Mouse (Mus musculus) layer of hippocampus, postnatal 36 days (tissue): ENCODE data around the gene Igdcc4. TPM values are rescaled to one million over a fixed set of nuclear protein-coding genes. Genes with fewer than 3 reads are reported as not detected.

Experiments
- DNase-seq, 2 experiments: peaks; one replicate each; pipeline ENCODE4 v3.0.0; 2022
- total RNA-seq, 2 experiments: library from RNA; stranded (reverse); gene quantifications; 2 replicates each; pipeline ENCODE4 v1.2.3; 2021

Gene Igdcc4
- total RNA-seq, 2 experiments from 2014 or later = 33.2 to 36.4 TPM

DNA sequence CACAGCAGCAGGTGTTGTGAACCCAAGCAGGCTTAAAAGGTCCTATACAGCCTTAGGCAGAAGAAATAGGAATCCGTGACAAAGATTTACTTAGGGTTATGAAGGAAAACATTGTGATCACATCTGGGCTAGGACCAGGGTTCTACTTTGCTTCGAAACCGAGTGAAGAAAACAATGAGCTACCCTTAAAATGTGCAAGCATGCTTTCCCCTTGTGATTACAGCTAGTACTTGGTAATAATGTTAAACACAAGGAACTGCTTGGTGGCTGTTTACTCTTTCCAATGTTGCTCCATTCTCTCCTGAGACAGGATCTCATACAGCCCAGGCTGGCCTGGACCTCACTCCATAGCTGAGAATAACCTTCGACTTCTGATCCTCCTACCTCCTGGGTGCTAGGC is 59.9 kb downstream of the Igdcc4 start:
- DNase-seq = no peak

- DNase-seq = no peak
Measured at GRCm38 (mm10) chr9:65161881-65162280, 60.6 kb downstream of the Igdcc4 start.

GRCm38 (mm10) chr9:65162711-65163639 is 61.7 kb downstream of the Igdcc4 start:
- no peak for DNase-seq

DNA sequence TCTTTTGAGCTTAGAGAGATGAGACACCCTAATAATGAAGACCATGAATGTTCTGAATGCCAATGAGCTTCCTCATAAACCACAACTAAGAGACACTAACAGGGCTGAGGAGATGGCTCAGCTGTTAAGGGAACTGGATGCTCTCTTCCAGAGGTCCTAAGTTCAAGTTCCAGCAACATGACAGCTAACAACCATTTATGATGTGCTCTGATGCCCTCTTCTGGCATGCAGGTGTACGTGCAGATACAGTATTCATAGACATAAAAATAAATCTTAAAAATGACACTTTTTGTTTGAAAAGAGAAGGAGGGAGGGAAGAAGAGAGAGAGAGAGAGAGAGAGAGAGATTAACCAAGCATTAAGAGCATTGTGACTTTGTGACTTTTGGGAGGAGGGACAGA is 63.6 kb downstream of the Igdcc4 start:
- DNase-seq = no peak

- no peak for DNase-seq
Measured at GRCm38 (mm10) chr9:65166386-65166785, 65.1 kb downstream of the Igdcc4 start.

- no peak for DNase-seq
Measured at GRCm38 (mm10) chr9:65168534-65168933, 67.2 kb downstream of the Igdcc4 start.

DNA sequence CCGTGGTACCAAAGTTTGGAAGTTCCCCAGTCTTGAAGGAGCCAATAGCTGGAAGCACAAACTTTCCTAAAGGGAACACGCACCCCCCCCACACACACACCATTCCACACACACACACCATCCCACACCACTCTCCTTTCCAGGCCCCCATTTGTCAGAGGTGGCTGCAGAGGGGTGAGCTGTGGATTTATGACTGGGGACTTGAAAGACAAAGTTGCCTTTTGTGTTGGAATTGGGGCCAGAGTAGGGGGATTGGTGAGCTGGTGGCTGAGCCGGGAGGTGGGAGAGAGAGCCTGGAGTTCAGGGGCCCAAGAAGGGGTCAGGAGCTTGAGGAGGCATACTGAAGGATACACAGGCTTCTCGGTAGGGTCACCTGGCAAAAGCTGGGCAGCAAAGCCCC is 67.7 kb downstream of the Igdcc4 start:
- no peak for DNase-seq

DNA sequence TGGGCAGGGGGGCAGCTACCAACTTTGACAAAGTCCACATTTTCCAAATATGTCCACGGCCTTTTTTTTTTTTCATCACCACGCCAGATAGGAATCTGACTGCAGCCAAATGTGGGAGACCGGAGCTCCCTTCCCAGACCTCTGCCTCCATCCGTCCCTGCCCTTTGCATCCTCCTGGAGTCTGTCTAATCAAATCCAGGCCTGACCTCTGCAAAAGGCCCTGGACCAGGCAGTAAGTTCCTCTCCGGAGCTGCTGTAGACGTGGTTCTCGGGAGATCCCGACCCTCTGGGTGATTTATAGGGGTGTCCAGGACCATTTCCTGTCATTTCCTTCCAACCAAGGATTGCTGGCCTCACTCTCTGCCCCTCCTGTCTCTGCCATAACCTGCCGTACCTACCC is 71.4 kb downstream of the Igdcc4 start:
- no peak for DNase-seq

DNA sequence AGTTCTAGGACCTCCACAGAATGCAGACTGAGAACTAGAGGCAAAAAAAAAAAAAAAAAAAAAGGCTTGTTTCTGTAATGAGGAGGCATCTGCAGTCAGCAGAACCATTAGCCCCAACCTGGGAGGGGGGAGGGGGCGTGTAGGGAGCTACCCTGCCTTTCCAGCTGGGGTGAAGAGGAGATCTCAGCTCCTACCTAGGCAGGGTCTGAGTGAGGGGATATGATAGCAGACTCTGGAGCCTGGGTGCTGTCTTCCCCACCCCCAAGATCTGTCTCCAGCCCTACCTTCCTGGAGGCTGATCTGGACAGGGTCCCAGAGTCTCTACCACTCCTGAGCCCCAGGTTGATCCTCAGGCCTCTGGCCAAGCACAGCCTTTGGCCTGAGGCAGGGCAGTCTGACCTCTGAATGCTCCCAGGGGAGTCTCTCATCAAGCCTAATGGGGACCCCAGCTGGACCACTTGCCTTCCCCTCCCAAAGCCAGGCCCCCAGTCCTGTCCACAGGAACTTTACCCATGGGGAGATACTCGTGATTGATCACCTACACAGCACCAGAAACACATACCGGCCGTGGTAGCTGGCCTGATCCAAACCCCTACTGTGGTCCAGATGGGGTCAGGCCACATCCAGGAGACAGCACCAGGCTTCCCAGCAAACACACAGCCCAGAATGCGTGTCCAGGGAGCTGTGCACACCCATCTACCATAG is 74.1 kb downstream of the Igdcc4 start:
- DNase-seq = no peak

- no peak for DNase-seq
Measured at GRCm38 (mm10) chr9:65175939-65176871, 74.9 kb downstream of the Igdcc4 start.

GRCm38 (mm10) chr9:65177497-65177896 is 76.2 kb downstream of the Igdcc4 start:
- no peak for DNase-seq

- DNase-seq = no peak
Measured at GRCm38 (mm10) chr9:65177912-65178311, 76.6 kb downstream of the Igdcc4 start.

DNA sequence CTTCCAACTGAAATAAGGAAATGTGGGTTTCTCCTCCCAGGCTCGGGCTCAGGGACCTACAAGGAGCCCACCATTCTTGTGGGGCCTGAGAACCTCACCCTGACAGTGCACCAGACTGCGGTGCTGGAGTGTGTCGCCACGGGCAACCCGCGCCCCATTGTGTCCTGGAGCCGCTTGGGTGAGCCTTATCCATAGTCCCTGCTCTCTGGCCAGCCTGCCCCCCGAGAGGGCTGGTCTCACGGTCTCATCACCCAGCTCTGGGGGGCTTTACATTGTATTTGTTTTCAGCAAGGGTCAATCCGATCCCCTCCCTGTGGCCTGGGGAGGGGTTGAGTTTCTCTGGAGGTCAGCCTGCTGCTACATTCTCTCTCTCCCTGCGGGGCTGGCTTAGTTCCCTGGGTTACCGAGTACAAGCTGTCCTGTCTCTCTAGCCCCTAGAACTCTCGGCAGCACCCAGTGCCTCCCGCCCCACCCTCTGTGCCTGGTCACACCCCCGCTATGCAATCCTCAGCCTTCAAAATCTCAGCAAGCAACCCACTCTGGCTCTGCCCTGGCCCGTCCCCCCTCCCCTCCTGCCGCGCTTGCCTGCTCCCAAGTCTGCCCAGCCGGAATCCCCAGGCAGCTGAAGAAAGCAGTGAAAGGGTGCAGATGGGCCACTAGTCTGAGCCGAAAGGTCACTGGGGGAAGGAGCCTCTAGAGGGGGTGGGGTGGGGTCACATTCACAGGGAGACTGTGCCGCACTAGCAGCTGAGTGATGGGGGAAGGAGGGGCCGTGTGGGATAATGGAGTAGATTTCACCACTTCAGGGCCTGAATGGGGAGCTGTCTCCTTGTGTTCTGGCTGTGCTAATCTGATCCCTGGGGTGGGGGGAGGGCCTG is 77.3 kb downstream of the Igdcc4 start:
- DNase-seq = no peak

DNA sequence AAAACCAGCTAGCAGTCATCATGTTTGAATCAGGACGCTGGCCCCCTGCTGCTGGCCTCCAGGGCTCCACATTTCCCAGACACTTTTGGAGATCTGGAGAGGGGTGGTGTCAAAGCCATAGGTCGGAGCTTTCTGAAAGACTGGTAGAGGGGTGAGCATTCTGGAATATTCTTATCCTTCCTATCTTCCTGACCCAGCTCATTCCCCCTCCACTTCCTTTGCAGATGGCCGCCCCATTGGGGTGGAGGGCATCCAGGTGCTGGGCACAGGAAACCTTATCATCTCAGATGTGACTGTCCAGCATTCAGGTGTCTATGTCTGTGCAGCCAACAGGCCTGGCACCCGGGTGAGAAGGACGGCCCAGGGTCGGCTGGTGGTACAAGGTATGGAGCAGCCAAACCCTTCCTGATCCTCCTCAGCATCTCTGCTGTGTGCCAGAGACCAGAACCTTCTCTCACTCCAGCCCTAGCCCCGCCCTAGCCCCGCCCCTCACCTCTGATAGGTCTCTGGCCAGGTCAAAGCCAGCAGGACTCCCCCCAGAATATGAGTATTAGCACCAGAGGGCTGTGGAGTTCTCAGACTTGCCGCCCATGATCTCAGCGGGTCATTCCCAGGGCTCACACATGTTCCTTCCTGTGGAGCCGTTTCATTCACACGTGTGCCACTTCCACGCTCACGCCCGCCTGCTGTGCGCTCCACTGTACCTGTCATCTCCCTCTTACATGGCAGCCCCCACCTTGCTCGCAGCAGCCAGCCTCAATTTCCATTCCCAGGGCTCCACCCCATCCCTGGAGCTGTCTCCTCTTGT is 78.7 kb downstream of the Igdcc4 start:
- DNase-seq = no peak

Other genes with a start within 250 kb of the Igdcc4 start
- gene Slc24a1, start 149.9 kb upstream of the Igdcc4 start, total RNA-seq = not detected
- gene Ints14, start 140.6 kb upstream of the Igdcc4 start, total RNA-seq = 10 to 100 TPM; 19.7 to 20.1 TPM
- gene Hacd3, start 79.8 kb upstream of the Igdcc4 start, total RNA-seq = 100 to 1,000 TPM; 165 to 172 TPM
- gene Dpp8, start 69.1 kb upstream of the Igdcc4 start, total RNA-seq = 100 to 1,000 TPM; 162 to 163 TPM
- 1 to 10 TPM; 3.1 to 4.4 TPM for gene Igdcc3, start 39.7 kb downstream of the Igdcc4 start, total RNA-seq
- gene Parp16, start 93.9 kb downstream of the Igdcc4 start, total RNA-seq = 1 to 10 TPM; 4.6 to 4.9 TPM
- gene Cilp, start 163.7 kb downstream of the Igdcc4 start, total RNA-seq = not detected
- 10 to 100 TPM; 31.8 to 32.2 TPM for gene Clpx, start 192.8 kb downstream of the Igdcc4 start, total RNA-seq
- gene Pdcd7, start 244.6 kb downstream of the Igdcc4 start, total RNA-seq = 10 to 100 TPM; 29.1 to 30.9 TPM